Mouse (Mus musculus) liver, postnatal 0 days (tissue): ENCODE results near the gene Tcam1. TPM values are rescaled to one million over a fixed set of nuclear protein-coding genes. Genes with fewer than 3 reads are reported as not detected.

ENCODE experiments used
- ATAC-seq: fragments of 200-750 bp; cut with Nextera tagmentation; 2 replicates; pipeline ENCODE4 v1.8.0; 2017; ENCODE audit warnings: mild to moderate bottlenecking, moderate library complexity
- DNase-seq: peaks from one replicate; pipeline ENCODE4 v3.0.0-alpha.2; 2016
- H3K27ac ChIP-seq: fragments of 300-500 bp; sonication (generic); 2 replicates; pipeline ENCODE4 v1.5.1; 2014; ENCODE audit warnings: antibody characterized with exemption, moderate library complexity, mild to moderate bottlenecking, low read depth
- H3K27me3 ChIP-seq: fragments of 300-500 bp; sonication (generic); 2 replicates; pipeline ENCODE4 v1.6.1; 2014; ENCODE audit warnings: low read length, control low read depth, mixed read lengths; ENCODE audit not compliant: insufficient read depth
- H3K36me3 ChIP-seq: fragments of 300-500 bp; sonication (generic); replicated peaks from 2 replicates; pipeline ENCODE4 v1.6.1; 2014; ENCODE audit warnings: mild to moderate bottlenecking, control low read depth, low read length, moderate library complexity, mixed read lengths; ENCODE audit not compliant: insufficient read depth
- H3K4me1 ChIP-seq: fragments of 300-500 bp; sonication (generic); 2 replicates; pipeline ENCODE4 v1.6.1; 2014; ENCODE audit warnings: antibody characterized with exemption, mild to moderate bottlenecking, control low read depth; ENCODE audit not compliant: insufficient read depth
- H3K4me2 ChIP-seq: fragments of 300-500 bp; sonication (generic); 2 replicates; pipeline ENCODE4 v1.6.1; 2014; ENCODE audit warnings: low read depth, mild to moderate bottlenecking, low read length, moderate library complexity, mixed read lengths
- H3K4me3 ChIP-seq: fragments of 300-500 bp; sonication (generic); 2 replicates; pipeline ENCODE4 v1.5.1; 2014; ENCODE audit warnings: low read depth, low read length
- H3K9ac ChIP-seq: fragments of 300-500 bp; sonication (generic); replicated peaks from 2 replicates; pipeline ENCODE4 v1.6.1; 2014; ENCODE audit warnings: mild to moderate bottlenecking, moderate library complexity
- H3K9me3 ChIP-seq: fragments of 300-500 bp; sonication (generic); 2 replicates; pipeline ENCODE4 v1.6.1; 2016; ENCODE audit warnings: mild to moderate bottlenecking, control low read depth, low read length, mixed read lengths
- CTCF ChIP-seq: sonication (generic); IDR thresholded peaks from 2 replicates; pipeline ENCODE4 v1.5.1; 2016; ENCODE audit warnings: antibody characterized with exemption, low read depth
- EP300 ChIP-seq: IDR thresholded peaks from 2 replicates; pipeline ENCODE4 v1.6.1; 2016; ENCODE audit warnings: antibody characterized with exemption, low read depth, mild to moderate bottlenecking
- WGBS: fragments of 180-500 bp; shearing (Covaris S2); extraction: QIAGEN DNeasy Blood & Tissue Kit; methylation state at CpG from one replicate; pipeline ENCODE4 v1.1.7; 2014; ENCODE audit not compliant: insufficient replicate concordance; 5-methylcytosine and 5-hydroxymethylcytosine counted together
- polyA plus RNA-seq: library from polyadenylated mRNA; unstranded; fragments of >200 nt; fragmentation: Nextera tagmentation; extraction: Ambion mirVana; gene quantifications from 2 replicates; pipeline ENCODE4 v1.2.1, GENCODE M21; 2015

Tcam1 gene
- polyA plus RNA-seq, 1 experiment from 2014 or later, result 0.07 TPM

GRCm38 (mm10) chr11:106255685-106256451 lies 20.6 kb upstream of the Tcam1 start, which contains the start of the genes Ftsj3 and Psmc5:
Gene Ftsj3 (minus strand): TSS chr11:106256079.
Gene Psmc5 (plus strand): TSS chr11:106256154.
- ATAC-seq (peak; percentile 97), DNase-seq (peak; percentile 99)
- peaks cover 59% of the 10 kb centered on the region for H3K36me3 ChIP-seq
- 0% methylated on average over 42 of the region's 42 CpGs for WGBS
- H3K4me3 ChIP-seq, result peak within 1 kb of the TSS; percentile 96
- TF ChIP-seq CTCF, result peak; percentile 51
- TF ChIP-seq EP300, result no peak
- H3K9ac ChIP-seq, result peak within 1 kb of the TSS; percentile 88
- peak within 1 kb of the TSS; percentile 94 for H3K4me2 ChIP-seq
- peak within 1 kb of the TSS; percentile 85 for H3K27ac ChIP-seq
- peaks cover 21% of the 10 kb centered on the region for H3K4me1 ChIP-seq
- H3K9me3 ChIP-seq, result no peaks in the 10 kb centered on the region
- H3K27me3 ChIP-seq, result no peaks in the 10 kb centered on the region

- Histone ChIP-seq H3K4me1 (peaks cover 21% of the 10 kb centered on the region), H3K36me3 (peaks cover 59% of the 10 kb centered on the region), H3K4me2 (peak overlapping the region; percentile 94), H3K4me3 (peak overlapping the region; percentile 96), H3K27ac (peak overlapping the region; percentile 85), H3K9ac (peak overlapping the region; percentile 88), H3K27me3 (no peaks in the 10 kb centered on the region), H3K9me3 (no peaks in the 10 kb centered on the region)
- 59% methylated on average over 5 of the region's 5 CpGs for WGBS
- TF ChIP-seq CTCF, result no peak
- no peak for TF ChIP-seq EP300
- DNase-seq, result no peak
- ATAC-seq, result no peak
These were observed 19.7 kb upstream of the Tcam1 start for GRCm38 (mm10) chr11:106256775-106257174.

- peaks cover 72% of the 10 kb centered on the region for H3K36me3 ChIP-seq
- no peak overlapping the region for H3K4me2 ChIP-seq
- H3K27me3 ChIP-seq, result no peaks in the 10 kb centered on the region
- no peaks in the 10 kb centered on the region for H3K9me3 ChIP-seq
- H3K4me1 ChIP-seq, result peaks cover 13% of the 10 kb centered on the region; the same call in 1 of the 2 replicates
- no peak for ATAC-seq
- 81% methylated on average over 14 of the region's 14 CpGs for WGBS
- no peak for DNase-seq
- H3K4me3 ChIP-seq, result no peak overlapping the region
- no peak overlapping the region for H3K9ac ChIP-seq
- no peak for TF ChIP-seq EP300
- no peak for TF ChIP-seq CTCF
- H3K27ac ChIP-seq, result no peak overlapping the region
These were observed 15.5 kb upstream of the Tcam1 start for GRCm38 (mm10) chr11:106260826-106261450.

GRCm38 (mm10) chr11:106263963-106264362 lies 12.5 kb upstream of the Tcam1 start:
- no peaks in the 10 kb centered on the region for H3K9me3 ChIP-seq
- H3K36me3 ChIP-seq, result peaks cover 73% of the 10 kb centered on the region
- no peaks in the 10 kb centered on the region for H3K27me3 ChIP-seq
- TF ChIP-seq EP300, result no peak
- TF ChIP-seq CTCF, result no peak
- H3K9ac ChIP-seq, result no peak overlapping the region
- H3K4me3 ChIP-seq, result no peak overlapping the region
- H3K4me2 ChIP-seq, result no peak overlapping the region
- H3K4me1 ChIP-seq, result peaks cover 15% of the 10 kb centered on the region
- 80% methylated on average over 9 of the region's 9 CpGs for WGBS
- ATAC-seq (no peak), DNase-seq (no peak)
- no peak overlapping the region for H3K27ac ChIP-seq

GRCm38 (mm10) chr11:106264988-106265387 lies 11.5 kb upstream of the Tcam1 start:
- WGBS, result 91% methylated on average over 15 of the region's 15 CpGs
- Histone ChIP-seq H3K4me1 (peaks cover 23% of the 10 kb centered on the region), H3K27ac (no peak overlapping the region), H3K9me3 (no peaks in the 10 kb centered on the region), H3K27me3 (no peaks in the 10 kb centered on the region), H3K4me3 (no peak overlapping the region), H3K9ac (no peak overlapping the region), H3K4me2 (no peak overlapping the region), H3K36me3 (peaks cover 68% of the 10 kb centered on the region)
- DNase-seq (no peak), ATAC-seq (no peak)
- TF ChIP-seq EP300 (no peak), CTCF (no peak)

- ATAC-seq, result no peak
- DNase-seq, result no peak
- Histone ChIP-seq H3K9ac (no peak overlapping the region), H3K4me1 (peaks cover 29% of the 10 kb centered on the region), H3K36me3 (peaks cover 68% of the 10 kb centered on the region), H3K9me3 (no peaks in the 10 kb centered on the region), H3K4me3 (no peak overlapping the region), H3K27me3 (no peaks in the 10 kb centered on the region), H3K27ac (no peak overlapping the region), H3K4me2 (no peak overlapping the region)
- TF ChIP-seq EP300 (no peak), CTCF (no peak)
- WGBS, result 75% methylated on average over 4 of the region's 4 CpGs
These were observed 10.9 kb upstream of the Tcam1 start for GRCm38 (mm10) chr11:106265570-106265969.
